Mouse (Mus musculus): Measurements from ENCODE around the gene Pop5. TPM values are rescaled to one million over a fixed set of nuclear protein-coding genes. Genes with fewer than 3 reads are reported as not detected.

Gene Pop5
- total and polyA plus RNA-seq, 2 experiments from 2014 or later = 41.5 to 101 TPM

DNA sequence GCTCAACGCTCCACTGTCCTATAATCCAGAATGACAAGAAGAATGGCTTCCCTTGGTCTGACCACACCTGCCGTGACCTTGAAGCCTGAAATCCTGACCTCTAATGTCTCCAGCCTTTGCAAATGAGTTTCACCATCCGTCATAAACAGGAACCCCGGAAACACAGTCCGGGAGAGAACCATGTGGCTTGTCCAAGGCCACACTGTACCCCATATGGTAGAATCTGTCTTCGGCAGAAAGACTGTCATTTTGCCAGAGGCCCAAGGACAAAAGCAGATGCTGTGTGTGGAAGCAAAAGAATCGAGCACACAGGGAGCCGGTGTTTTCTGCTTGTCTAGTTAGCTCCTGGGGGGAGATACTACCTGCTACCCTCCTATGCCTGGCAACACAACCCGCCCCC, 23.2 kb upstream of the Pop5 start:
- Histone ChIP-seq H3K4me2 (ENCODE audit: low read depth, low read length, poor library complexity, severe bottlenecking) (no peak overlapping the region), H3K9me3 (ENCODE audit: low read length) (no peaks in the 10 kb centered on the region), H3K27me3 (ENCODE audit: insufficient read depth, low read length) (no peaks in the 10 kb centered on the region), H3K9ac (replicated peaks; ENCODE audit: low read length, poor library complexity, severe bottlenecking) (no peak overlapping the region), H3K4me3 (ENCODE audit: low read depth, low read length) (no peak overlapping the region), H3K36me3 (ENCODE audit: insufficient read depth, low read length) (no peaks in the 10 kb centered on the region), H3K27ac (ENCODE audit: low read depth, low read length) (no peak overlapping the region), H3K4me1 (ENCODE audit: insufficient read depth, low read length) (no peaks in the 10 kb centered on the region)
- no peak for ATAC-seq (ENCODE audit: low FRiP score)
- 78% methylated on average over 9 of the region's 9 CpGs for WGBS
- TF ChIP-seq CTCF (IDR thresholded peaks at IDR 0.05) = no peak
- no peak for DNase-seq (ENCODE audit: low spot score)

DNA sequence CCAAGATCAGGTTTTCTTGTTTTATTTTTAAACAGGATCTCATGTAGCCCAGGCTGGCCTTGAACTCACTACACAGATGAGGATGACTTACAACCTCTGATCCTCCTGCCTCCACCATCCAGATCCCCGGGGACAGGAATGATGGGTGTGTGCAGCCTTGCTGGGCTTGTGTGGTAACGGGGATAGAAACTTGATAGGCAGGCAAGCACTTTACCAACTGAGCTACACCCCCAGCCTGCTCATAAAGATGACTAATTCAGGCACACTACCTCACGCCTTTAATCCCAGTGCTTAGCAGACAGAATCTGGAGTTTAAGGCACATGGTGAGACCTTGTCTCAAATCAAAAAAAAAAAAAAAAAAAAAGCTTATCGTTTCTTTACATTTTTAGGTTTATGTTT, 22.8 kb upstream of the Pop5 start:
- H3K4me2 ChIP-seq (ENCODE audit: low read depth, low read length, poor library complexity, severe bottlenecking) = no peak overlapping the region
- H3K4me3 ChIP-seq (ENCODE audit: low read depth, low read length) = no peak overlapping the region
- H3K9me3 ChIP-seq (ENCODE audit: low read length) = no peaks in the 10 kb centered on the region
- no peaks in the 10 kb centered on the region for H3K36me3 ChIP-seq (ENCODE audit: insufficient read depth, low read length)
- H3K27me3 ChIP-seq (ENCODE audit: insufficient read depth, low read length) = no peaks in the 10 kb centered on the region
- DNase-seq (ENCODE audit: low spot score) (no peak), ATAC-seq (ENCODE audit: low FRiP score) (no peak)
- no peaks in the 10 kb centered on the region for H3K4me1 ChIP-seq (ENCODE audit: insufficient read depth, low read length)
- no peak for TF ChIP-seq CTCF (IDR thresholded peaks at IDR 0.05)
- WGBS = 75% methylated on average over 4 of the region's 4 CpGs
- H3K9ac ChIP-seq (replicated peaks; ENCODE audit: low read length, poor library complexity, severe bottlenecking) = no peak overlapping the region
- H3K27ac ChIP-seq (ENCODE audit: low read depth, low read length) = no peak overlapping the region

DNA sequence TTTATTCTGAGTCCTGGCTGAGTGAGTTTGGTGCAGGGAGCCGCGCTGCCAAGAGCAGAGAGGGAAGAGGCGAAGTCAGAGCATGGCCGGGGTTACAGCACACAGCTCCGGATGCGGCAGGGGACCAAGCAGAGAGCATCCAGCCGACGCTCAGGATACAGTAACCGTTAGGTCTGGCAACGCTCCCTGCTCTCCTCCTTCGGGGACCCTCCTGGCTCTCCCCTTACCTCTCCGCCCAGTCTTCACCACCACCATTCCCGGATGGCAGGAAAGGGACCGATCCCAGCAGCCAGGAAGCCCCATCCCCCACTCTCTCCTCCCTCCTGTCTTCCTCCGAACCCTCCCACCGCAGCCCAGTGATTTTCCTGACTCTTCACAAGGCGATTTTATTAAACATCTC, 20.8 kb upstream of the Pop5 start:
- WGBS = 0% methylated on average over 17 of the region's 17 CpGs
- H3K4me2 ChIP-seq (ENCODE audit: low read depth, low read length, poor library complexity, severe bottlenecking) = peak overlapping the region; percentile 68
- peak overlapping the region; percentile 62 for H3K27ac ChIP-seq (ENCODE audit: low read depth, low read length)
- H3K27me3 ChIP-seq (ENCODE audit: insufficient read depth, low read length) = no peaks in the 10 kb centered on the region
- TF ChIP-seq CTCF (IDR thresholded peaks at IDR 0.05) = no peak
- no peaks in the 10 kb centered on the region for H3K36me3 ChIP-seq (ENCODE audit: insufficient read depth, low read length)
- peak overlapping the region; percentile 42 for H3K4me3 ChIP-seq (ENCODE audit: low read depth, low read length)
- peak overlapping the region; percentile 74 for H3K9ac ChIP-seq (replicated peaks; ENCODE audit: low read length, poor library complexity, severe bottlenecking)
- ATAC-seq (ENCODE audit: low FRiP score) = peak; percentile 56; the same call in 1 of the 2 replicates
- H3K4me1 ChIP-seq (ENCODE audit: insufficient read depth, low read length) = no peaks in the 10 kb centered on the region
- no peaks in the 10 kb centered on the region for H3K9me3 ChIP-seq (ENCODE audit: low read length)
- peak; percentile 70 for DNase-seq (ENCODE audit: low spot score)

DNA sequence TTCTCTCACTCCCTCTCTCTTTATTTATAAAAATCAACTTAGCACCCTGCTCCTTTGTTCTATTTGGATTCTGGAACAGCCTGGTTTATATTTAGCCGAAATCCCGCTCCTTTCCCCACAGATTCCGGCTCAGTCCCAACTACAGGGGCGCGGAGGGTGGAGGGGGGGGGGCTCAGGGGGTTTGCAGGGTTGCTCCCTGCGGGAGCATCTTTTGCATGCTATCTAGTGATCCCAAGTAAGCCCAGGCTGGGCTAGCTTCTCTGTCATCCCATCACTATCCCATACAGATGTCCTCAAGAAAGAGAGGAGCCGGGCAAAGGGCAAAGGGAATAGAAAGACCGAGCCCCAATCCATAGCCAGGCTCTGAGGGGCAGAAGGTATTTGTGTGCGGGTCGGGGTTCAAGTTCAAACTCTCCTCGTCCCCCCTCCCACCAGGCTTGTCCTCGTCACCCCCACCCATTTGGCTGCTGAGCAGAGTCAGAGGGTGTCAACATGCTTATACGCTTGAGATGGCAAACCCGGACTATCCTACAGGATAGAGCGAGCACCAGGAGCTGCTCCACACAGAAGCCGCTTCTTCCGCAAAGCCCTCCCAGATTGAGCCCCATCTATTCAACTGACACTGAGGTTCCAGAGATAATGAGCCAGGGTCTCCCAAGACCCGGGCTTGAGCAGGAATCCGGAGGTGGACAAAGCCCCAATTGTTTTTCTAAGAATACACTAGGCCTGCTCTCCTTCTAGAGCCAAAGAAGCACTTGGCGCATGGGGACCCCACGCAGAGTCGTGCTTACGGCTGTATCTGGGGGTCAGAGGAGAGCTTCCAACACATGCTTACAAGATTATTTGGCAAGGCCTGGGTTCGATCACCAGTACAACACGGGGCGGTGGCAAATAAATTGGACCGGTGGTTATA, 20.1 kb upstream of the Pop5 start:
- peak; percentile 41; the same call in 1 of the 2 replicates for ATAC-seq (ENCODE audit: low FRiP score)
- WGBS = 15% methylated on average over 27 of the region's 27 CpGs

DNA sequence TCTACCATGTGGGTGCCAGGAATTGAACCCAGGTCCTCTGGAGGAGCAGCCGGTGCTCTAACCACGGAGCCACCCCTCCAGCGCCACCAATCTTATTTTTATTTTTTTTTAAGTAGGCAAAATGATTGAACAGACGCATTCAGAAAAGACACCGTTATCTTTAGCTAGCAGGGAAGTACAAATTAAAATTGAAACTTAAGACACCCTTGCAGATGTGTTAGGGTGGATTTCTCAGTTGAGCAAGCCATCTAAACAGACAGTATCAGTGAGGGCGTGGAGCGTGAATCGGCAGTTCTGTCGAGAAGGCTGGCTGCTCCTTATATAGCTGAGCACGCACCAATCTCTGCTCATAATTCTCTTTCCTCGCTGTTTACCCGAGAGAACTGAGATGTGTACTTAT, 17.6 kb upstream of the Pop5 start:
- TF ChIP-seq CTCF (IDR thresholded peaks at IDR 0.05) = no peak
- Histone ChIP-seq H3K4me2 (ENCODE audit: low read depth, low read length, poor library complexity, severe bottlenecking) (no peak overlapping the region), H3K27me3 (ENCODE audit: insufficient read depth, low read length) (no peaks in the 10 kb centered on the region), H3K27ac (ENCODE audit: low read depth, low read length) (no peak overlapping the region), H3K9ac (replicated peaks; ENCODE audit: low read length, poor library complexity, severe bottlenecking) (no peak overlapping the region), H3K4me1 (ENCODE audit: insufficient read depth, low read length) (no peaks in the 10 kb centered on the region), H3K4me3 (ENCODE audit: low read depth, low read length) (no peak overlapping the region), H3K36me3 (ENCODE audit: insufficient read depth, low read length) (no peaks in the 10 kb centered on the region), H3K9me3 (ENCODE audit: low read length) (no peaks in the 10 kb centered on the region)
- ATAC-seq (ENCODE audit: low FRiP score) = no peak
- DNase-seq (ENCODE audit: low spot score) = no peak
- WGBS = 91% methylated on average over 12 of the region's 12 CpGs

More for the DNA sequence above, 20.1 kb upstream of the Pop5 start:
- no peaks in the 10 kb centered on the region for H3K9me3 ChIP-seq (ENCODE audit: low read length)
- no peaks in the 10 kb centered on the region for H3K27me3 ChIP-seq (ENCODE audit: insufficient read depth, low read length)
- no peaks in the 10 kb centered on the region for H3K36me3 ChIP-seq (ENCODE audit: insufficient read depth, low read length)
- DNase-seq (ENCODE audit: low spot score) = no peak
- H3K9ac ChIP-seq (replicated peaks; ENCODE audit: low read length, poor library complexity, severe bottlenecking) = peak overlapping the region; percentile 74
- no peaks in the 10 kb centered on the region for H3K4me1 ChIP-seq (ENCODE audit: insufficient read depth, low read length)
- TF ChIP-seq CTCF (IDR thresholded peaks at IDR 0.05) = no peak
- H3K27ac ChIP-seq (ENCODE audit: low read depth, low read length) = peak overlapping the region; percentile 62
- H3K4me2 ChIP-seq (ENCODE audit: low read depth, low read length, poor library complexity, severe bottlenecking) = peak overlapping the region; percentile 68
- H3K4me3 ChIP-seq (ENCODE audit: low read depth, low read length) = peak overlapping the region; percentile 42

DNA sequence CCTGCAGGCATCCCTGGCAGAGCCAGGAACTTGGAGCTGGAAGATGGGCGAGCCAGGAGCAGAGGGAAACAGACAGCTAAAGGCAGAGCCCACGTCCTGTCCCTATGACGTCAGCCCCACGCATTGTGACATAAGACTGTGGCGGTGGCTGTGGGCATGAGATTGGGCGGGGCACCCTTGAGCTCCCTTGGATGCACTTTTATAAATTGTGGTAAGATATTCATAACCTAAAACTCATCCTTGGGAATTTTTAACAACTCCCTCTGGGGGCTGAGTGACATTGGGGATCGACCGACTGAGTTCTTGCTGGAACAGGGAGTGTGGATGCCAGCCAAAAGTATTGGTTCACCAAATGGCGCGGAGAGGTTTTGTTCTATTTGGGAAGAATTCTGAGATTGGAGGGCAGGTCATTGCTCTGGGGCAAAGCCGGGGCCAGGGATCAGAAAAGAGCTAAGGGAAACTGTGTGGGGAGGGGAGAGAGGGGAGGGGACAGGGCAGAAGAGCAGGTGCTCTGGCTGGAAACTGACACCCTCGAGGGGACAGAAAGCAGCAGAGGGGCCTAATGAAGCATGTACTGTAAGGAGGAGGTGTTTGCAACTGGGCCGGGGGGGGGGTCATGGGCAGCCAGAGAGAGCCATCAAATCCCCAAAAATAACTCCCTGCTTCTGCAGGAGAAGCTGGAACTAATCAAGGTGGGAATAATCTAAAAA, 14.6 kb upstream of the Pop5 start:
- no peaks in the 10 kb centered on the region for H3K9me3 ChIP-seq (ENCODE audit: low read length)
- no peaks in the 10 kb centered on the region for H3K36me3 ChIP-seq (ENCODE audit: insufficient read depth, low read length)
- 0 out of 2 replicates have a peak overlapping the region, but pooled peaks have one; percentile 24 for H3K9ac ChIP-seq (replicated peaks; ENCODE audit: low read length, poor library complexity, severe bottlenecking)
- 38% methylated on average over 13 of the region's 13 CpGs for WGBS
- no peaks in the 10 kb centered on the region for H3K27me3 ChIP-seq (ENCODE audit: insufficient read depth, low read length)
- H3K4me2 ChIP-seq (ENCODE audit: low read depth, low read length, poor library complexity, severe bottlenecking) = no peak overlapping the region
- ATAC-seq (ENCODE audit: low FRiP score) (no peak), DNase-seq (ENCODE audit: low spot score) (peak; percentile 22)
- H3K27ac ChIP-seq (ENCODE audit: low read depth, low read length) = no peak overlapping the region
- TF ChIP-seq CTCF (IDR thresholded peaks at IDR 0.05) = no peak
- H3K4me1 ChIP-seq (ENCODE audit: insufficient read depth, low read length) = no peaks in the 10 kb centered on the region
- no peak overlapping the region for H3K4me3 ChIP-seq (ENCODE audit: low read depth, low read length)
